Mouse (Mus musculus): ENCODE measurements at regions not wholly inside any gene's neighbourhood (a gene's known extent, or its start where the extent isn't known, plus 50 kb on each side); places are given as distances from the start of the nearest gene placed in this dataset.
A peak's percentile ranks its signal among the peaks of the same experiment; 100 is the strongest.

GRCm38 (mm10) chr3:150236946-150237600, 1200.6 kb upstream of the Adgrl4 start:
- Histone ChIP-seq H3K4me1 (ENCODE audit: control insufficient read depth in 1 of 2, insufficient read depth in 2 of 2, low read length in 2 of 2) (no peaks in the 10 kb centered on the region), H3K27ac (ENCODE audit: control insufficient read depth, low read depth, low read length) (no peak overlapping the region), H3K9ac (ENCODE audit: control insufficient read depth, low read depth, low read length, poor library complexity, severe bottlenecking) (no peak overlapping the region), H3K36me3 (ENCODE audit: control insufficient read depth in 1 of 2, insufficient read depth in 2 of 2, low read length in 2 of 2) (no peaks in the 10 kb centered on the region), H3K4me3 (ENCODE audit: control insufficient read depth in 1 of 2, insufficient read depth in 1 of 2, low read depth in 2 of 2, low read length in 2 of 2) (no peak overlapping the region), H3K79me2 (ENCODE audit: control insufficient read depth, insufficient read depth, low read length, poor library complexity) (no peaks in the 10 kb centered on the region), H3K9me3 (replicated peaks; ENCODE audit: insufficient read depth, low read length) (no peaks in the 10 kb centered on the region), H3K27me3 (ENCODE audit: control insufficient read depth in 1 of 2, insufficient read depth in 2 of 2, low read length in 2 of 2) (no peaks in the 10 kb centered on the region)
- TF ChIP-seq ZC3H11A (IDR thresholded peaks at IDR 0.05; ENCODE audit: low read depth, low read length): no peak
- TF ChIP-seq ETS1 (IDR thresholded peaks at IDR 0.05; ENCODE audit: low read depth, low read length): no peak
- no peak for TF ChIP-seq RCOR1 (IDR thresholded peaks at IDR 0.05; ENCODE audit: low read depth, low read length)
- no peak for TF ChIP-seq POLR2AphosphoS2 (IDR thresholded peaks at IDR 0.05; ENCODE audit: low read length)
- no peak for TF ChIP-seq TBP (IDR thresholded peaks at IDR 0.05; ENCODE audit: low read depth, low read length)
- TF ChIP-seq ZNF384 (IDR thresholded peaks at IDR 0.05; ENCODE audit: low read depth, low read length): no peak
- TF ChIP-seq ZKSCAN1 (IDR thresholded peaks at IDR 0.05; ENCODE audit: low read depth, low read length): no peak
- TF ChIP-seq BHLHE40 (IDR thresholded peaks at IDR 0.05; ENCODE audit: borderline replicate concordance, low read depth, low read length): no peak
- TF ChIP-seq NELFE (IDR thresholded peaks at IDR 0.05; ENCODE audit: low read depth, low read length): no peak
- no peak for TF ChIP-seq GATA1 (IDR thresholded peaks at IDR 0.05; ENCODE audit: low read depth, low read length)
- TF ChIP-seq MAX (IDR thresholded peaks at IDR 0.05; ENCODE audit: low read length): no peak
- TF ChIP-seq POLR2A (IDR thresholded peaks at IDR 0.05; ENCODE audit: control insufficient read depth in 1 of 2, insufficient read depth in 1 of 2, low read depth in 1 of 2, low read length in 2 of 2, poor library complexity in 1 of 2): no peak
- TF ChIP-seq JUND (IDR thresholded peaks at IDR 0.05; ENCODE audit: low read depth, low read length): no peak
- TF ChIP-seq HCFC1 (IDR thresholded peaks at IDR 0.05; ENCODE audit: low read depth, low read length): no peak
- TF ChIP-seq USF2 (IDR thresholded peaks at IDR 0.05; ENCODE audit: borderline replicate concordance in 1 of 2, insufficient read depth in 1 of 2, low read depth in 1 of 2, low read length in 2 of 2): no peak
- TF ChIP-seq EP300 (IDR thresholded peaks at IDR 0.05; ENCODE audit: low read depth in 1 of 2, low read length in 2 of 2): no peak
- TF ChIP-seq E2F4 (IDR thresholded peaks at IDR 0.05; ENCODE audit: borderline replicate concordance, low read depth, low read length): no peak
- no peak for TF ChIP-seq MAZ (IDR thresholded peaks at IDR 0.05; ENCODE audit: low read depth, low read length)
- TF ChIP-seq POLR2AphosphoS5 (IDR thresholded peaks at IDR 0.05; ENCODE audit: borderline replicate concordance, low read depth, low read length): no peak
- no peak for TF ChIP-seq GABPA (IDR thresholded peaks at IDR 0.05; ENCODE audit: low read depth, low read length)
- DNase-seq (ENCODE audit: low read depth, low spot score): peak; percentile 12

GRCm38 (mm10) chr3:150275038-150275437, 1162.6 kb upstream of the Adgrl4 start:
- Histone ChIP-seq H3K4me3 (ENCODE audit: control insufficient read depth in 1 of 2, insufficient read depth in 1 of 2, low read depth in 2 of 2, low read length in 2 of 2) (no peak overlapping the region), H3K27me3 (ENCODE audit: control insufficient read depth in 1 of 2, insufficient read depth in 2 of 2, low read length in 2 of 2) (no peaks in the 10 kb centered on the region), H3K36me3 (ENCODE audit: control insufficient read depth in 1 of 2, insufficient read depth in 2 of 2, low read length in 2 of 2) (no peaks in the 10 kb centered on the region), H3K27ac (ENCODE audit: control insufficient read depth, low read depth, low read length) (no peak overlapping the region), H3K9me3 (replicated peaks; ENCODE audit: insufficient read depth, low read length) (no peaks in the 10 kb centered on the region), H3K9ac (ENCODE audit: control insufficient read depth, low read depth, low read length, poor library complexity, severe bottlenecking) (no peak overlapping the region), H3K79me2 (ENCODE audit: control insufficient read depth, insufficient read depth, low read length, poor library complexity) (no peaks in the 10 kb centered on the region), H3K4me1 (ENCODE audit: control insufficient read depth in 1 of 2, insufficient read depth in 2 of 2, low read length in 2 of 2) (no peaks in the 10 kb centered on the region)
- DNase-seq (ENCODE audit: low read depth, low spot score): no peak
- TF ChIP-seq KAT2A (conservative IDR thresholded peaks at IDR 0.05; ENCODE audit: low read depth, low read length): no peak

All from MEL (cell line).